Mouse (Mus musculus): ENCODE measurements at regions not wholly inside any gene's neighbourhood (a gene's known extent, or its start where the extent isn't known, plus 50 kb on each side); places are given as distances from the start of the nearest gene placed in this dataset.

- no peak for DNase-seq (ENCODE audit: low spot score)
These were observed 282.1 kb upstream of the Rasa1 start for GRCm38 (mm10) chr13:85570886-85571527.

GRCm38 (mm10) chr13:85557821-85558220 lies 268.9 kb upstream of the Rasa1 start:
- no peak for DNase-seq (ENCODE audit: low spot score)

GRCm38 (mm10) chr13:85556101-85556853 lies 267.3 kb upstream of the Rasa1 start:
- no peak for DNase-seq (ENCODE audit: low spot score)

- DNase-seq (ENCODE audit: low spot score) = no peak
These were observed 264.1 kb upstream of the Rasa1 start for GRCm38 (mm10) chr13:85553072-85553471.

DNA sequence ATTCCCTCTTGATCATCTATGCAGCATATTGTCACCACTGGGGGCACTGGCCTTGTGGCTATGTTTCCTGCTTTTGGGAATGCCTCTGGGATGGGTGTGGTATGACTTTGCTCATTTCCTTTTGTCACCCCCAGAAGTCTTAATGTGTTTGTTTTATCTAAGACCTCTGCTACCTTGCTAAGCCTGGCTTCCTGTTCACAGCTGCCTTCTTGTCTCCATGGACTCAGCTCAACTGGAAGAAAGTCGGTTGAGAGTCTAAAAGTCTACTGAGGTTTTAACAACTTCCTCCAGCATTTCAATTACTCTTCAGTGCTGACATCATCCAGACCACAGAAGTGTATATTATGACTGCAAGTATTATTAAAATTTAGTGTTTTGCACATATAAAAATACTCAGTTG lies 220.7 kb upstream of the Rasa1 start:
- no peak for DNase-seq (ENCODE audit: low spot score)

GRCm38 (mm10) chr13:85508552-85508951 lies 219.6 kb upstream of the Rasa1 start:
- DNase-seq (ENCODE audit: low spot score) = no peak

GRCm38 (mm10) chr13:85507374-85508101 lies 218.6 kb upstream of the Rasa1 start:
- no peak for DNase-seq (ENCODE audit: low spot score)

DNA sequence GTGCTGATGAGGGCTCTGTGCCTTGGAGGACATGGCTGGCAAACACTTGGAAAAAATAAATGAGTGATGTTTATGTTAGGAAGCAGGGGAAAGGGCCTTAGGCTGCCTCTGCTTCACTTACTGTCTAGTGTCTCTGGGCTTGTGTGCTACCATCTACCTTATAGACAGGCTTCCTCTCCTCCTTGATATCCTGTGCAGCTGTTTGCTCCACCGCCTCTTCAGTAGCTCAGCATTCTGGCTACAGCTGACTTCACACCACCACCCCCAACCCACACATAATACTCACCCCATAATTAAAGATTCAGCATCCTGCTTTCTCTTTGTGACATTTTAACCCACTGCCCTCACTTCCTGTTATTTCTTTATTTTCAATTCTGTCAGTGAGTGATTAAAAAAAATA lies 217.9 kb upstream of the Rasa1 start:
- no peak for DNase-seq (ENCODE audit: low spot score)

GRCm38 (mm10) chr13:85506030-85506429 lies 217.1 kb upstream of the Rasa1 start:
- no peak for DNase-seq (ENCODE audit: low spot score)

GRCm38 (mm10) chr13:85505046-85505445 lies 216.1 kb upstream of the Rasa1 start:
- DNase-seq (ENCODE audit: low spot score) = no peak

GRCm38 (mm10) chr13:85504001-85504400 lies 215.1 kb upstream of the Rasa1 start:
- no peak for DNase-seq (ENCODE audit: low spot score)

DNA sequence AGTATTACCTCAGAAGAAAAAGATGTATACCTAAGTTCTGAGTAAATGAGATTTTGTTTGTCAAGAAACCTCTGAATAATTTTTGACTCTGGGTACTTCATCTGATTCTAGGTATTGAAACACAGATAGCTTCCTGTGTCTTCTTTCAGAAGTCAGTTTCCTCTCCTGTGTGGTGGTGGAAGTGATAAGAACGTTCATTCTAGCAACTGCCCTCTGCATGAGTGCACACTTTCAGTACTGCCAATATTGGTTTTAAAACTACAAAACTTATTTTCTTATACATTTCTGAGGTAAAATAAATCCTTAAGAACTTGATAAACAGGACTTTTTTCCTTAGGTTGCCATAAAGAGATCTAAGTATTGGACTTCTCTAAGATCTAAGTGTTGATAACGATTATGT lies 209.8 kb upstream of the Rasa1 start:
- no peak for DNase-seq (ENCODE audit: low spot score)

DNA sequence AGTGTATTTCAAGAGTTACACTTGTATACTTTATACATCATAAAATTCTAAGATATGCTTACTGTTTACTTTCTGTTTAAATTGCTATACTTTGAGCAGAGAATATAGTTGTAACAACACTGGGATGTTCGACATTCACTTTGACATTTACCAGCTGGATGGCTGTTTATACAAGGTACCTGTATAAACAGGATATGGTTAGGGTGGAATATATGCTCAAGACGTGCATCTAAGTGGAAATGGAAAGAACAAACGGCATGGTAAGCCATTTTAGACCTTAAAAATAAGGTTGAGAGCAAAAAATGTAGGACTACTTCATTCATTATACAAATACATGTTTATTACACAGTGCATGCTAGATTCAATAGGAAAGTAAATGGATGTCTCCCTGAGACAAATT lies 195.9 kb upstream of the Rasa1 start:
- DNase-seq (ENCODE audit: low spot score) = no peak

- DNase-seq (ENCODE audit: low spot score) = no peak
These were observed 194.4 kb upstream of the Rasa1 start for GRCm38 (mm10) chr13:85483348-85483747.

DNA sequence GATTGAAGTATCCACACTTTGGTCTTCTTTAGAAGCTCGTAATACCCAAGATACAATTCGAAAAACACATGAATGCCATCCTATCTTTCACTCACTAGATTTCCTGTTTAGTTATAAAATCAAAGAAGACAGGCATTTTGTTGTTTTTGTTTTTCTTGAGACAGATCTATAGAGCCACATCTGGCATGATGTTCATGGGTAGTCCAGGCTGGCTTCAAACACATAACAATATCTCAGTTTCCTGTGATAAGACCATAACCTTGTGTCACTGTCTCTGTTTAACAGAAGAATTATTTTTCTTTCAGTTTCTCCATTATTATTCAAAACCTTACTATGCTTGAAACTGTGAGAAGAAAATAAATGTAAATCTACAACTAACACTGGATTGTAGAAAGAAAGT lies 190.5 kb upstream of the Rasa1 start:
- no peak for DNase-seq (ENCODE audit: low spot score)

- no peak for DNase-seq (ENCODE audit: low spot score)
These were observed 187.4 kb upstream of the Rasa1 start for GRCm38 (mm10) chr13:85476274-85476846.

DNA sequence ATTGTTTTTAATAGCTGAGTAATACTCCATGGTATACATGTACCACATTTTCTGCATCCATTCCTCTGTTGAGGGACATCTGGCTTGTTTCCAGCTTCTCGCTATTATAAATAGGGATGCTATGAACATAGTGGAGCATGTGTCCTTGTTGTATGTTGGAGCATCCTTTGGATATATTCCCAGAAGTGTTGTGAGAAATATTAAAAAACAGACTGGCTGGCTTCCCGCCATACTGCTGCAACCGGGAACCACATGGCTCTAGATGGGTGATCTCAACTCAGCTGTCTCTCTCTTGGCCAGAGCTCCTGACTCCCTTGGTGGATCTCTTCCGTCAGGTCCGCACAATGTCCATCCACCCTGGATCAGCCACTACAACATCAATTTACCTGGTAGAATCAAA lies 182.4 kb upstream of the Rasa1 start:
- peak; percentile 0 for DNase-seq (ENCODE audit: low spot score)

DNA sequence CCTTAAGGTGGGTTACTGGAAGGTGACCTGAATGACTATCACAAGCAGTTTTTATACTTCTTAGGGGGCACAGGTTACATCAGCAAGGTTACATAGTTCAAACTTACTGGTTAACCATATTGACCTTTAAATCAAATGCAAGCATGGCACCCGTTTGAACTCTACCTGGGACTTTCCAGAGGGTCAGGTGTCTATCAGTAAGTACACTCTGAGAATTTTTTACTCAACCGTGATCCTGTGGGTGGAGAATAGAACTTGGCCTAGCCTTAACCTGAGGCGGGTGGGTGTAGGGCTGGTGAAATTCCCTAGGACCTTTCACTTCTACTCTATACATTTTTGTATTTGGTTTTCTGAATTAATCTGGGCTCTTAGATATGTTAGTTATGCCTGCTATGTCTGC lies 170.5 kb upstream of the Rasa1 start:
- no peak for DNase-seq (ENCODE audit: low spot score)

DNA sequence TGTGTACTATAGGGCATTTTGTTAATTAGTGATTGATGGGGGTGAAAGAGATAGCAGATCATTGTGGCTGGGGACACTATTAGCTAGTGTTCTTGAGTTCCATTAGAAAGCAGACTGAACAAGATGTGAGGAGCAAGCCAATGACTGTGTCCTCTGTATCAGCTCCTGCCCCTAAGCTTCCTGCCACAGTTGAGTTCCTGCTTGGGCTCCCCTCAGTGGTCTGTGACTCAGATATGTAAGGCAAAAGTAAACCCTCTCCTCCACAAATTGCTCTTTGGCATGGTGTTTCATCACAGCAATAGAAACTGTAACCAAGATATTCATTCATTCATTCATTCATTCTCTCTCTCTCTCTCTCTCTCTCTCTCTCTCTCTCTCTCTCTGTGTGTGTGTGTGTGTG lies 169.7 kb upstream of the Rasa1 start:
- DNase-seq (ENCODE audit: low spot score) = no peak

GRCm38 (mm10) chr13:85439581-85439980 lies 150.7 kb upstream of the Rasa1 start:
- no peak for DNase-seq (ENCODE audit: low spot score)

- peak; percentile 4 for DNase-seq (ENCODE audit: low spot score)
These were observed 148.9 kb upstream of the Rasa1 start for GRCm38 (mm10) chr13:85437875-85438274.

DNA sequence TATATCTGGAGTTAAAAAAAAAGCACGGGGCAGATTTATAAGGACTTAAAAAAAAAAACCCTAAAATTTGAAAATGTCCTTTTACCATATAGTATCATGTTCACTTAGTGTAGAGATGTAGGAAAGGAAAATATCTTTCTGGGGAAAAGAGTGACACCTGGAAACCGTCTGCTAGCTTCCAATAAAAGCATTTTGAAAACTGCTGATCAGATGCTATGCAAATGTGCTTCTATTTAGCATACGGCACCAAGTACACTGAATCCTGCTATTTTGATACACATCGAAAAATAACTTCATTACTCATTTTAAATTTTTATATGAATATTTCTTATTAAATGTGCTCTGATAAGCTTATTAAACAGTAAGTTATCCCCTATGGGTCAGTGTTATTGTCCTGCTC lies 148.1 kb upstream of the Rasa1 start:
- DNase-seq (ENCODE audit: low spot score) = peak; percentile 7

DNA sequence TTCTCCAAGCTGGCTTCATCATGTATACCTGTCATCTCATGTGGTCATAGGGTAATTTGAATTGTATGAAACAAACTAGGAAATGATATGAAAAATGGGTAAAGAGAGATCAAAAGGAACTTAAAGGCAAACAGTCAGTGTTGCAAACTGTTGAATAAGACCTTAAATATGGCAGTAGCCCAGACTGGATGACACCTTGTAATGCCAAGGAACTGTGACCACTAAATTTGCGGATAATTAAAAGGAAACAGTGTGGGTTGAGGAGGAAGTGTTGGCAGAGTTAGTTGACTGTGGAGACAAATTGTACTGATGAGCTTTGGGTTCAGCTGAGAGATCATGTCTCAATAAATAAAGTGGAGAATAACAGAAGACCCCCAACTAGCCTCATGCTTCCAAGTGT lies 147.3 kb upstream of the Rasa1 start:
- DNase-seq (ENCODE audit: low spot score) = no peak

All from left cerebral cortex, adult 11 months (tissue).